Mouse (Mus musculus): ENCODE measurements at regions not wholly inside any gene's neighbourhood (a gene's known extent, or its start where the extent isn't known, plus 50 kb on each side); places are given as distances from the start of the nearest gene placed in this dataset.

GRCm38 (mm10) chr19:26978640-26979007, 92.9 kb downstream of the Gm815 start:
- 51% methylated on average over 3 of the region's 3 CpGs for WGBS
- Histone ChIP-seq H3K27ac (peak overlapping the region; percentile 81), H3K9me3 (no peaks in the 10 kb centered on the region), H3K36me3 (no peaks in the 10 kb centered on the region), H3K4me3 (peak overlapping the region; percentile 16; the same call in 1 of the 2 replicates), H3K27me3 (ENCODE audit: insufficient read depth, poor library complexity, severe bottlenecking) (no peaks in the 10 kb centered on the region; the same call in 1 of the 2 replicates), H3K4me1 (replicated peaks) (peaks cover 25% of the 10 kb centered on the region)
- DNase-seq (ENCODE audit: low spot score) = no peak

- Histone ChIP-seq H3K4me1 (replicated peaks) (peaks cover 25% of the 10 kb centered on the region), H3K9me3 (no peaks in the 10 kb centered on the region), H3K27ac (no peak overlapping the region), H3K4me3 (no peak overlapping the region), H3K27me3 (ENCODE audit: insufficient read depth, poor library complexity, severe bottlenecking) (no peaks in the 10 kb centered on the region; the same call in 1 of the 2 replicates), H3K36me3 (no peaks in the 10 kb centered on the region)
- 79% methylated on average over 2 of the region's 2 CpGs for WGBS
- DNase-seq (ENCODE audit: low spot score) = no peak
Measured at GRCm38 (mm10) chr19:26979322-26979721, 93.6 kb downstream of the Gm815 start.

- no peaks in the 10 kb centered on the region for H3K4me1 ChIP-seq (replicated peaks)
- no peaks in the 10 kb centered on the region for H3K9me3 ChIP-seq
- H3K27me3 ChIP-seq (ENCODE audit: insufficient read depth, poor library complexity, severe bottlenecking) = no peaks in the 10 kb centered on the region
- 91% methylated on average over 1 of the region's 1 CpGs for WGBS
- H3K36me3 ChIP-seq = no peaks in the 10 kb centered on the region
- no peak for DNase-seq (ENCODE audit: low spot score)
- H3K4me3 ChIP-seq = no peak overlapping the region
- no peak overlapping the region for H3K27ac ChIP-seq
Measured at GRCm38 (mm10) chr19:26986672-26987071, 101.0 kb downstream of the Gm815 start.

GRCm38 (mm10) chr19:26987197-26987596, 101.5 kb downstream of the Gm815 start:
- Histone ChIP-seq H3K9me3 (no peaks in the 10 kb centered on the region), H3K4me3 (no peak overlapping the region), H3K27me3 (ENCODE audit: insufficient read depth, poor library complexity, severe bottlenecking) (no peaks in the 10 kb centered on the region), H3K4me1 (replicated peaks) (no peaks in the 10 kb centered on the region), H3K36me3 (no peaks in the 10 kb centered on the region), H3K27ac (no peak overlapping the region)
- WGBS = 82% methylated on average over 3 of the region's 3 CpGs
- DNase-seq (ENCODE audit: low spot score) = no peak

GRCm38 (mm10) chr19:26987909-26988456, 102.3 kb downstream of the Gm815 start:
- Histone ChIP-seq H3K27me3 (ENCODE audit: insufficient read depth, poor library complexity, severe bottlenecking) (no peaks in the 10 kb centered on the region), H3K36me3 (no peaks in the 10 kb centered on the region), H3K4me3 (no peak overlapping the region), H3K4me1 (replicated peaks) (no peaks in the 10 kb centered on the region), H3K9me3 (no peaks in the 10 kb centered on the region), H3K27ac (no peak overlapping the region)
- WGBS = 91% methylated on average over 6 of the region's 6 CpGs
- DNase-seq (ENCODE audit: low spot score) = no peak

- no peak for DNase-seq (ENCODE audit: low spot score)
- Histone ChIP-seq H3K9me3 (no peaks in the 10 kb centered on the region), H3K27me3 (ENCODE audit: insufficient read depth, poor library complexity, severe bottlenecking) (no peaks in the 10 kb centered on the region), H3K4me3 (no peak overlapping the region), H3K36me3 (no peaks in the 10 kb centered on the region), H3K27ac (no peak overlapping the region), H3K4me1 (replicated peaks) (no peaks in the 10 kb centered on the region)
- 65% methylated on average over 4 of the region's 4 CpGs for WGBS
Measured at GRCm38 (mm10) chr19:26994586-26995352, 109.1 kb downstream of the Gm815 start.

- DNase-seq (ENCODE audit: low spot score) = no peak
- no peak overlapping the region for H3K27ac ChIP-seq
- H3K36me3 ChIP-seq = no peaks in the 10 kb centered on the region
- no peaks in the 10 kb centered on the region for H3K27me3 ChIP-seq (ENCODE audit: insufficient read depth, poor library complexity, severe bottlenecking)
- no peaks in the 10 kb centered on the region for H3K9me3 ChIP-seq
- no peak overlapping the region for H3K4me3 ChIP-seq
- 72% methylated on average over 3 of the region's 3 CpGs for WGBS
- no peaks in the 10 kb centered on the region for H3K4me1 ChIP-seq (replicated peaks)
Measured at GRCm38 (mm10) chr19:26999596-26999995, 113.9 kb downstream of the Gm815 start.

- DNase-seq (ENCODE audit: low spot score) = no peak
- Histone ChIP-seq H3K9me3 (no peaks in the 10 kb centered on the region), H3K36me3 (no peaks in the 10 kb centered on the region), H3K4me1 (replicated peaks) (no peaks in the 10 kb centered on the region), H3K4me3 (no peak overlapping the region), H3K27ac (no peak overlapping the region), H3K27me3 (ENCODE audit: insufficient read depth, poor library complexity, severe bottlenecking) (no peaks in the 10 kb centered on the region)
- 94% methylated on average over 3 of the region's 3 CpGs for WGBS
Measured at GRCm38 (mm10) chr19:27021930-27022329, 136.2 kb downstream of the Gm815 start.

GRCm38 (mm10) chr19:27022917-27023316, 137.2 kb downstream of the Gm815 start:
- Histone ChIP-seq H3K4me1 (replicated peaks) (no peaks in the 10 kb centered on the region), H3K4me3 (no peak overlapping the region), H3K9me3 (no peaks in the 10 kb centered on the region), H3K27ac (no peak overlapping the region), H3K27me3 (ENCODE audit: insufficient read depth, poor library complexity, severe bottlenecking) (no peaks in the 10 kb centered on the region), H3K36me3 (no peaks in the 10 kb centered on the region)
- WGBS = 82% methylated on average over 5 of the region's 5 CpGs
- DNase-seq (ENCODE audit: low spot score) = no peak

GRCm38 (mm10) chr19:27028834-27029233, 143.2 kb downstream of the Gm815 start:
- WGBS = 88% methylated on average over 1 of the region's 1 CpGs
- H3K27me3 ChIP-seq (ENCODE audit: insufficient read depth, poor library complexity, severe bottlenecking) = no peaks in the 10 kb centered on the region
- H3K9me3 ChIP-seq = no peaks in the 10 kb centered on the region

GRCm38 (mm10) chr19:27031030-27031700, 145.5 kb downstream of the Gm815 start:
- H3K9me3 ChIP-seq = no peaks in the 10 kb centered on the region
- no peak overlapping the region for H3K27ac ChIP-seq
- H3K4me1 ChIP-seq (replicated peaks) = peaks cover 9% of the 10 kb centered on the region; the same call in 1 of the 2 replicates
- DNase-seq (ENCODE audit: low spot score) = no peak
- no peak overlapping the region for H3K4me3 ChIP-seq
- H3K27me3 ChIP-seq (ENCODE audit: insufficient read depth, poor library complexity, severe bottlenecking) = no peaks in the 10 kb centered on the region
- 80% methylated on average over 7 of the region's 7 CpGs for WGBS
- H3K36me3 ChIP-seq = no peaks in the 10 kb centered on the region

More at GRCm38 (mm10) chr19:27028834-27029233, 143.2 kb downstream of the Gm815 start:
- H3K4me1 ChIP-seq (replicated peaks) = peaks cover 9% of the 10 kb centered on the region; the same call in 1 of the 2 replicates
- no peak overlapping the region for H3K4me3 ChIP-seq
- no peak for DNase-seq (ENCODE audit: low spot score)
- H3K36me3 ChIP-seq = no peaks in the 10 kb centered on the region
- no peak overlapping the region for H3K27ac ChIP-seq

GRCm38 (mm10) chr19:27032621-27033020, 146.9 kb downstream of the Gm815 start:
- DNase-seq (ENCODE audit: low spot score) = no peak

GRCm38 (mm10) chr19:27038298-27038697, 152.6 kb downstream of the Gm815 start:
- Histone ChIP-seq H3K36me3 (no peaks in the 10 kb centered on the region), H3K4me3 (no peak overlapping the region), H3K27me3 (ENCODE audit: insufficient read depth, poor library complexity, severe bottlenecking) (no peaks in the 10 kb centered on the region), H3K27ac (no peak overlapping the region), H3K4me1 (replicated peaks) (peaks cover 5% of the 10 kb centered on the region; the same call in 1 of the 2 replicates), H3K9me3 (no peaks in the 10 kb centered on the region)
- WGBS = 64% methylated on average over 3 of the region's 3 CpGs
- DNase-seq (ENCODE audit: low spot score) = no peak

More at GRCm38 (mm10) chr19:27032621-27033020, 146.9 kb downstream of the Gm815 start:
- H3K27ac ChIP-seq = no peak overlapping the region
- H3K4me3 ChIP-seq = no peak overlapping the region
- H3K36me3 ChIP-seq = no peaks in the 10 kb centered on the region
- H3K27me3 ChIP-seq (ENCODE audit: insufficient read depth, poor library complexity, severe bottlenecking) = no peaks in the 10 kb centered on the region
- H3K9me3 ChIP-seq = no peaks in the 10 kb centered on the region
- 79% methylated on average over 5 of the region's 5 CpGs for WGBS
- H3K4me1 ChIP-seq (replicated peaks) = peaks cover 9% of the 10 kb centered on the region; the same call in 1 of the 2 replicates
